Mouse (Mus musculus) kidney, postnatal 25 days (tissue): Measurements from ENCODE around the gene Xpnpep1.

ENCODE experiments used
- DNase-seq, 2 experiments: peaks; one replicate each; pipeline ENCODE4 v3.0.0; 2021; ENCODE audit warnings: mixed read lengths in 2 of 2

Xpnpep1 gene

DNA sequence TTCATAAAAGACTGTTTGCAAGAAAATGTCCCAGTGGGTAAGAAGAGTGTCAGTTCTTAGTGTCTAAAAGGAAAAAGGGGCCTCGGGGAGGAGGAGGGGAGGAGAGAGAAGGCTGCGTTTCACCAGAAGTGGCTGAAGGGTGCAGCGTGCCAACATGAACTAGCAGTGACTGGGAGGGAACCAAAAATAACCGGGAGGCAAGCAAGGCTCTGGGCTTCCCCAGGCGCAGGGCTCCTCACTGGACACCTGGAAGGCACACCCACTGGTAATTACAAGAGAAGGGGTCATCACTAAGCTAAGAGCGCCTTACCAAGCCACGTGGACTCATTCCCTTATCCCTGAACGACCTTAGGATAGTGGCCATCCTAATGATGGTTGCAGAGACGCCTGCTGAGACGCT is 48.1 kb downstream of the Xpnpep1 start:
- DNase-seq = peak in 1 of 2 experiments; percentile 26

- DNase-seq = no peak
Measured at GRCm38 (mm10) chr19:52979020-52979711, 60.8 kb downstream of the Xpnpep1 start.

DNA sequence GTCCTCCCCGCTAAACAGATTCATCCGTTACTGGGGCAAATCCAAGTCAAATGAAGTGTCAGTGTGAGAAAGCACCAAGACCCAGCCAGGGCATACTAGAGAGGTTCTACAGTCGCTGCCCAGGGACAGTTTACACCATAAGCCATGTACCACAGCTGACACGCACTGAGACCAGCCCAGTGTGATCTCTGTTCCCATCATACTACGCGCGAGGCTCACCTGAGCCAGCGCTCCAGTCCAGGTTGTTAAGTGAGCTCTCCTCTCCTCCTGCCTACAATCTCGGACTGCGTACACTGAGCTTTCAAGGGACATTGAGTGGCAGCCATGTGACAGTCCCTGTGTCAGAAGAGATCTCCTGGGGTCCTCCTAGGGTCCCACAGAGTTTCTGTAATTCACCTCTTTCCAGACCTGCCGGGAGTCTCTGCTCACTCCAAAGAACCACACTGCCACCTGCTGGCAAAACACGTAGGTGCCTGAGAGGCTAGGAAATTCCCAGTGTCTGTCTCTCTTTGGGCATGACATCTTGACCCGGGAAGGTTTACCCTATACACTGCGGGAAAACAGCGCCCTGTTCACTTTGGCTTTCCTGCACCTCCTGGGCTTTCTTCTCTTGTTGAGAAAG is 64.3 kb downstream of the Xpnpep1 start:
- DNase-seq = peak; percentile 66 to 85

DNA sequence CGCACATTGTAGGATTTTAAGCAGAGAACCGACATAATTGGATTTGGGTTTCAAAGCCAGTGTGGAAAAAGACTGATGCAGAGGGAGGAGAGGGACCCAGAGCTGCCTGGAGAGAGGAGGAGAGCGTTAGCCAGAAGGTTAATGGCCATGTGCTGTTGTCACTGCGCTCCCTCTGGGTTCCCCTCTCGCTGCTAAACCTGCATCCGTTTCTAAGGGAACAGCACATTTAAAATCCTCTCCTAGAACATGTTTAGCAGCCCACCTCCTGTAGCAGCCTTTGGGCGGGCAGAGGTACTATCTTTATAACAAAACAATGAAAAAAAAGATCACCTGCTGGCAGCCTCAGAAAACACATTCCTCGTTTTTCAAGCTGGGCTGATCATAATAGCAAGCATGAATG is 73.7 kb downstream of the Xpnpep1 start:
- no peak for DNase-seq

DNA sequence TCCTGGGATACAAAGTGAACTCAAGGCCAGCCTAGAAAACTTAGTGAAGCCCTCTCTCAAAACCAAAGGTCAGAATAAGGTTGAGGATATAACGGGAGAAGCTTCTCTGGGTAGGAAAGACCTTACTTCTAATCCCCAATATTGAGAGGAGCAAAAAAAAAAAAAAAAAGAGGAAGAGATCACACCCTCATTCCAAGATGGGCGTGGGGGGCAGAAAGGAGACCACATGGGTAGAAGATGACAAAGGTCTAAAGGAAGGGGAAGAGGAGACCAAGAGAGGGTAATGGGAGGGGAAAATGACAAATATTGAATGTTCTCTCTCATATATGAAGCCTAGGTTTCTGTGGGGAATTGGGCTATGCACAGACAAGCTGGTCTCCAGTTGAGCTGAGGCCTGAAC is 77.3 kb downstream of the Xpnpep1 start:
- no peak for DNase-seq

DNA sequence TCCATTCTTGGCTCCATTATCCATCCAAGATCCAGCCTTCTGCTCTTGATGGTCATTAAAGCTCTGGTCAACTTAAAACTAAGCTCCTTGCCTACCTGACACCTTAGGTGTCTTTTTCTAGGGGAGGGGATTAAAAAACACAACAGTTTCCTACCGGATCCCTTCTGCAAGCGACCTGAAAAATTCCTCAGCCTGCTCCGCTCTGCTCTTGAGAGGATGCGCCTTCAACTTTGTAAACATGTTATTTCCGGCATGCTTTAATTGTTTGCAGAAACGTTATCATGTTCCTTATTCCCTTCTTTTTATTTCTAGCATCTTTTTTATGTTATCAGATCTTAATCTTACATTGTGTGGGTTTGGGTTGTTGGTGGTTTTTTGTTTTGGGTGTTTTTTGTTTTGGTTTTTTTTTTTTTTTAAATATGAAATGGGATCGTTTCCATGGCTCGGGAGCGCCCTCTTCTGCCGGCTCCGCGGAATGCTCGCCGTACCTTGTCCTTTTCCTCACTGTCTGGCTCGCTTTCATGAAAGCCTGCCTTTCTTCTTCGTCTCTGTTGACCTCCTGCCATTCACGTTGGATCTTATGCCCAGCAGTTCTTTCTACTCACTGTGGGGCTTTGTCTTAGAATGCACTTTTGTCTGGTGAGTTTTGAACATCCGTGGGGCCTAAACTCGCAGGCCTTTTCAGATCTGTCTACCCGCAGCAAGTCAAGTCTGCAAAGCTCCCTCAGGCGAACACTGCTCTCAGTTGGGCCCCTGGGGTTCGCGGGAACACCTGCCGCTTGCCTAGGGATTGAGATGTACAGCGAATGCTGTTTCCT is 117.1 kb downstream of the Xpnpep1 start:
- peak; percentile 44 to 75 for DNase-seq

- no peak for DNase-seq
Measured at GRCm38 (mm10) chr19:52904182-52904581, 135.8 kb downstream of the Xpnpep1 start.

GRCm38 (mm10) chr19:52891807-52892442 is 148.1 kb downstream of the Xpnpep1 start:
- DNase-seq = no peak
